Mouse (Mus musculus) yolk sac, embryonic 10.5 days (tissue): Measurements from ENCODE around the gene Cnot11.

ENCODE experiments used
- DNase-seq: peaks from one replicate; pipeline ENCODE4 v3.0.0-alpha.2; 2017; ENCODE audit warnings: low spot score

The Cnot11 gene

DNA sequence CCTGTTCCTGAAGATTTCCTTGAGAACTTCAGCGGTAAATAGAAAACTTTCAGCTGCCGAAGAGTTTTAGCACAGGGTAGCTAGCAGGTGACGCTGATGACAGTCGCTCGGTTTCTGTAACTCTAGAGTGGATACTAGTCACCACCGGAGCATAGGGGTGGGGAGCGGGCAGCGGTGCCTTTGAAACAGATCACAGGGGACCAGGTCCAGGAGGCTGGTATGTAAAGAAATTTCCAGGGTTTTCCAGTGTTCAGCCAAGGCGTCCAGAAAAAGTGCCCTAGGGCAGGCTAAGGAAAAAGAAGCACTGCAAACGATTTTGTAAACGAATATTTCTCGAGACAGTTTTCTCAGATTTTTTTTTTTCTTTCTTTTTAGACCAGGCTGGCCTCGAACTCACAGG is at the start of gene Cnot11:
Gene Cnot11 (plus strand): TSS at position 162 of the 400 bp plus-strand sequence.
- DNase-seq = no peak

DNA sequence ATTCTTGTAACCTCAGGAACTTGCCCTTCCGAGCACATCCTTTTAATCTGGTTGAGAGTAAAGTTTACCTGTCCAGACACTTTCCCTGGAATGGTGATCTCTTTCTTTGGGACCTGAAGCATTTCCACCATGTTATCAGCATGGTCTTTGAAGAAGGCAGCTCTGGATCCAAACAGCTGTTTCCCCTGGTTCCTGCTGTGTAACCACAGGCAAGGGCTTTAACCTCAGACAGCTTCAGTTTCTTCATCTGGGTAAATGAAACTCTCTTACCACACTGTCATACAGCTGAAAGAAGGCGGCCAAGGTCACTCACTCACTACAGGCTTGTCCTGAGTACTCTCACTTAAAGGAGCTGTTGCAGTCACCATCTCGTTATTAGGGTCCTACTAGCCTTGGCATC is 47.4 kb upstream of the Cnot11 start:
- DNase-seq = no peak

DNA sequence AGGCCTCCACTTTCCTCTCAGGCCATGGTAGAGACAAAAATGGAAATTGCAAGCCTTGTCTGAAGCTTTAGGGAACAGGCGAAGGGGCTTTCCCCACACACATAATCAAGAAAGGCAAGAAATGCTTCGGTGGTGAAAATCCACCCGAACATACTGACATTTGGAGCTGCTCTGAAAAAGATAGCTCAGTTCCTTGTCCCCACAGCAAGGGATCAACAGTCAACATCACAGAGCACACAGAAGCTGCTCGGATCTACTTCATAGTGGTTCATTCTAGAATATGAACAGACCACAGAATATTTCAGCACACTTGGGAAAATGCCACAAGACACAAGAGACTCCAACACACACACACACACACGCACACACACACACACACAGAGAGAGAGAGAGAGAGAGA is 41.6 kb upstream of the Cnot11 start:
- DNase-seq = no peak

DNA sequence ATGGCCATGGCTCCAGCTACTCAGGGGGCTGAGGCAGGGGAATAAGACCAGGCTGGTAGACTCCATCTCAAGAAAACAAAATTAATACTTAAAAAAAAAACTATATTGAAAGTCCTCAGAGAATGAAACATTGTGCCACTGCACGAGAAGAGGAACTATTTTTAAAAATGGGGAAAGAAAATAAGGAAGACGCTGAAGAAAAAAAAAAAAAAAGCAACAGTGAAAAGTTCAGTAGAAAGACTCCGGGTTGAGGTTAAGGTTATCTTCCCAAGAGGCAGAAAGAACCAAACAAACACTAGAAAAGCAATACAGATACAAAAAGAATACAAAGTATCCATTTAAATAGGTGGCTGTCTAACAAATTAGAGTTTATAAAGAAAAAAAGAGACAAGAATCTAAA is 41.1 kb upstream of the Cnot11 start:
- no peak for DNase-seq

DNA sequence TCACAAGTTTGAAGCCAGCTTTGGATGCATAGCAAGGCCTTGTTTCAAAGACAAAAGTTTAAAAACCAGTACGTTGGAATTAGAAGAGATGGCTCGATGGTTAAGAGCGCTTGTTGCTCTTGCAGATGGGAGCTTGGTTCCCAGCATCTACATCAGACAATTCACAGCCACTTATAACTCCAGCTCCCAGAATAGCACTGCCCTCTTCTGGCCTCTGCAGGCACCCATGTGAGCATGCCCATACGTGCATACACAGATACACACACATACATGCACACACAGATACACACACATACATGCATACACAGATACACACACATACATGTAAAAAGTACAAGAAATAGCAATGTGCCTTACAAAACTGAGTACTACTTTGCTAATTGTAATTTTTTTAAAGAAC is 37.8 kb upstream of the Cnot11 start:
- DNase-seq = no peak

DNA sequence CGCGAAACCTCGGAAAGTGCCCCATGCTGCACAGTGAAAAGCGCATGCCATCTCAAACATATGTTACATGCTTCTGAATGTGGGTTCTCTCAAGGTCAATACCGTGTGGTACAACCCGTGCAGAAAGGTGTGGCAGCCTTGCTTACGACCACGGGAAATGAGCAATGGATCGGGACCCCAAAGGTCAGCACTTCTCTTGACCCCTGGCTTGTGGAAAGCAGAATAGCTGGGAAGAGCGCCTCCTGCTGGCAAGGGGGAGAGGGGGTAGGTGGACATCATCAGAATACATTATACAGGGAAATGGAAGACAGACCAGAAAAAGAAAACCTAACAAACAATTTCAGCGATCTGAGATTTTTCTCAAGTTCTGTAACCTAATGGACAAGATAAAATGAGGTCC is 37.0 kb upstream of the Cnot11 start:
- no peak for DNase-seq

DNA sequence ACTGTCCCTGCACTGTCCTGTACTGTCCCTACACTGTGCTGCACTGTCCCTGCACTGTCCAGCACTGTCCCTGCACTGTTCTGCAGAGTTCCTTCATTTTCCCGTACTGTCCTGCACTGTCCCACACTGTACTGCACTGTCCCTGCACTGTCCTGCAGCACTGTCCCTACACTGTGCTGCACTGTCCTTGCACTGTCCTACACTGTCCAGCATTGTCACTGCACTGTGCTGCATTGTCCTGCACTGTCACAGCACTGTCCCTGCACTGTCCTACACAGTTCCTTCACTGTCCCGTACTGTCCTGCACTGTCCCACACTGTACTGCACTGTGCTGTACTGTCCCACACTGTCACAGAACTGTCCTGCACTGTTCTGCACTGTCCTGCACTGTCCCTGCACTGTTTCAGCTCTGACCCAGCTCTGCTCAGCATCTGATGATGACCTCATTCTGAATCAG is 35.3 kb upstream of the Cnot11 start:
- no peak for DNase-seq

DNA sequence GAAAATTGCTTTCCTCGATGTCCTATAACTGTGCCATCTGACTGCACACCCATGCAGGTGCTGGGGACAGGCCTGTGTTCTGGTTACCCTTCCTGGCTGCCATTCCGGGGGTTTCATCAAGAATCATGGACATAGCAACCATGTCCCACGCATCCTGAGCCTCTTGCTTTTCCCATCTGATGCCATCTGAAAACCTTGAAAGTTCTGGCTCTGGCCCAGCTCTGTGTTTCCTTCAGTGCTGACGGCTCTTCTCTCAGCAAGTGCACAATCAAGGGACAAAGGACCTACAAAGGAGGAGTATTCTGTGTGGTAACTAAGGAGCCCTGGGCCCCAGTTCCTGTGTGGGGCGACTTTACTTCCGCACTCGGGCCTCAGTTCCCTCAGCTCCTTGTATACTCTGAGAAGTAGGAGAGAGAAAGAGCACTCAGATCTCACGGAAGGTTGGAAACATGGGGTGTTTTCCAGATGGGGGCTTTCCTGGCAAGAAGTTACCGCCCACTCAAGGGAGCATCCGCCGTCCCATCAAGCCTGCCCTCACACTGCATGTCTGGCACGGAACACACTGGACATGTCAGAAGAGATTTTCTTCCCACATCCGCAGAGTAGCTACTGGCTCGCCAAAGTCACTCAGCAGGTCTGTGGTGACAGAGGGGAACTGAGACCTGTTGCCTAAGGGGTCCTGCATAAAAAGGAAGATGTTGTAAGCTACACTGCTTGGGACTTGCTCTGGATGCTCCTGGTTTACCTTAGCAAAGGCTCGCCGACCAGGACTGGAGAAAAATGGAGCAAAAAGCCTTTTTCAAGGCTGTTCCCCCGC is 31.8 kb upstream of the Cnot11 start:
- DNase-seq = no peak

DNA sequence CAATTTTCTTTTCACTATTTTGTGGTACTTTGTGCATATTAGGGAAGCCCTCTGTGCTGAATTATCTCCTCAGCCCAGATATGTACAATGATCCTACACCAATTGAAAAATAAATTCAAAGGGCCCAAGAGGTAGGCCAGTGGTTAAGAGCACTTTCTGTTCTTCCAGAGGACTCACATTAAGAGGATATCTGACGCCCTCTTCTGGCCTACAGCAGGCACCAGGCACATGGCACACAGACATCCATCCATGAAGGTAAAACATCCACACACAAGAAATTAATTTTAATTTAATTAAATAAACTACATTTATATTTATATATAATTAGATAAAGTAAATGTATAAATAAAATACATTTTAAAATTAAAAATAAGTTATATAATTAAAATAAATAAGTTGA is 30.5 kb upstream of the Cnot11 start:
- DNase-seq = no peak

DNA sequence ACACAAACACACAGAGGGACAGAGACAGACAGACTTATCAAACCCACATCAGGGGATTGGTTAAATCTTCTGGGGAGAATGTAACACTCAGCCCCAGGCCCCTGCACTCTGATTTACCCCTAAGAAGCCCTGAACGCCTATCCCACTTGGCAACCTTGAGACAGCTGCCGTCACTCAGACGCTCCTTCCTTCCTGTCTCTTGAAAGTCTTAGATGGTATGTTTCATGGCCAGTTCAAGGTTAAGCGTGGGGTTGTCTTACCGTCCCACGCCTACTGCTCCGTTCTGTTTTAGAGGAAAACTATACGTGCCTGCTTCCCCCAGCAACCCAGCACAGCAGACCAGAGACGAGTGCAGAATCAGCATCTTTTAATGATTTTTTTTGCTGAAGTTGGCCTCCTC is 29.2 kb upstream of the Cnot11 start:
- DNase-seq = no peak

DNA sequence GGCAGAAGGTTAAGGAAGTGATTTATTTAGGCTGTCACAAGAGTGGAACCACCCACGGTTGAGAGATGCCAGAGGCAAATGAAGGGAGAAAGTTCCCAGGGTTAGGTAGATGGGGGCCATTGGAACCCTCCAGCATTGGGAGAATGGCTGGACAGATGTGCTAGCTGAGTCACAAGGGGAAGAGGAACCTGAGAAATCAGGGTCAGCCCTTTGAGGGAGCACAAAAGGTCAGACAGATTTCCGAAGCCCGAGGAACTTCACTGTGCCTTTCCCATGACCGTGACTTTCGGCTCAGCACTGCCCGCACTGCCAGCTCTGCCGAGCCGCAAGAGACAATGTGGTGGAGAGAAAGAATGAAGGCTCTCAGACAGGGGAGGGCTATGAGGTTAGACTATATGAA is 23.0 kb upstream of the Cnot11 start:
- no peak for DNase-seq

DNA sequence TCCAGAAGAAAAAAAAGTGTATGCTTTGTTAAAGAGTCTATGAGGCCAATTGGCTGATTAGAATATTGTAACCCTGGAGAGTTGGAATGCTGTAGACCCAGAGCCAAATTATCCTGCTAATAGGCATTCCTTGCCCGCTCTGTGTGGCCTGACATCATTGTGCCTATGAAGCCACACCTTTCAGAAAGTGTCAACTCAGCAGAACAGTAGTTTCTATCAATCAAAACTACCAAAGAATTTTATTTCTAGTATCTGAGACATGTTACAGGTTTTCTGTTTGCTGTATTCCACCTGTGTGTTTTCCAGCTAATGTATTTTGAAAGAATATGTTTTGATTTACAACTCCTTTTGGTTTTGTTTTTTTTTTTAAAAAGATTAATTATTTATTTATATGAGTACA is 22.6 kb upstream of the Cnot11 start:
- DNase-seq = no peak

DNA sequence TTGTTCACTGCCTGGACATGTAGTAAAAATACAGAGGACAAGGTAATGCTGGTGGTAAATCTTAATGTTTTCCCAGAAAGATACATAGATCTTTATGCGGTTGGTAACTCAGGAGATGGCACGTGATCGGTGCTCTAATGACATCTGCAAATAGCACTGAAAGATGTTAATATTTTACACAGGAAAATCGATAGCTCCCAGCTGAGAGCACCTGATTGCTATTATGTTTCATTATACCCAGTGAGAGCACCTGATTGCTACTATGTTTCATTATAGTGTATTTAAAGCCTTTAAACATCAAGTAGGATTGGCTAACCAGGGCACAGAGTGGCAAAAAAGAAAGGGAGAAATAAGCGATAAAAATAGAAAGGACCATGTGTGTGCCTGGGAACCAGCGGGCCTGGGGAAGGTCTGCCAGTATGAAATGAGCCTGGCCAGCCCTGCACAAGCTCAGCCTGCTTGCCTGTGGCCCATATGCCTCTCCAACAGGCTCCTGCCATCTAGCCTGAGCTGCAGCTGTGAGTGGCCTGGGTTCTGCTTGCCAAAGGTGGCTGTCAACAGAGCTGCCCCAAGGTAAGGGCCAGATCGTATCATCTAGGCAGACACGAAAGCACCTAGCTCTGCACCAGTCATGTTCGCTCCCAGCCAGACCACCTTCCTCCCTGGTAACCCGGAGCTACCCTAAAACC is 19.3 kb upstream of the Cnot11 start:
- DNase-seq = no peak

DNA sequence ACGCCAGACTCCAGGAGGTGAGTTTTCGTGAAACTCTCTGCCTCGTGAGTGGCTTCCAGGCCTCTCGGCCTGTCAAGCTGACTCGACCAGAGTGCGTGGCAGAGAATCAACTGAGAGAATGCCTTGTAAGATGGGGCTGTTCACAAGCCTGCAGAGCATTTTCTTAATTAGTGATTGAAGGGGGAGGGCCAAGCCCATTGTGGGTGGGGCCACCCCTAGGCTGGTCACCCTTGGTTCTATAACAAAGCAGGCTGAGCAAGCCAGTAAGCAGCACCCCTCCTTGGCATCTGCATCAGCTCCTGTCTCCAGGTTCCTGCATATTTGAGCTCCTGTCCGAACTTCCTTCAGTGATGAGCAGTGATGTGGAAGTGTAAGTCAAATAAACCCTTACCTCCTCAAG is 13.5 kb upstream of the Cnot11 start:
- DNase-seq = no peak

DNA sequence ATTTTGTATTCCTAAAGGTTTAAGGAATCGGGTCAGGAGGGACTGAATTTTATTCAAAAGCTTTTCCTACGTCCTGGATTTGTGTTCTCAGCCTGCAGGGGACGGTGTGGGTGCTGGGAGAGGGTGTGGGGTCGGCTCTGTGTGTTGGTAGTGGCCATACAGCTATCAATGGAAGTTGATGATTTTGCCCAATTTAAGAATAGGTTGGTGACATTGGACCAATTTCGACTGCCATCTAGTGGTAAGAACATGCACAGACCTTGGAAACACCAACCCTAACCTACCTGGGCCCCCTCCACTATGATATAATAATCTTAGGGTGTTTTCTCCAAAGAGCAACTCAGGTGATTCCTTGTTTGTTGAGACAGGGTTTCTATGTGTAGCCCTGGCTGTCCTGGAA is 12.3 kb upstream of the Cnot11 start:
- no peak for DNase-seq

DNA sequence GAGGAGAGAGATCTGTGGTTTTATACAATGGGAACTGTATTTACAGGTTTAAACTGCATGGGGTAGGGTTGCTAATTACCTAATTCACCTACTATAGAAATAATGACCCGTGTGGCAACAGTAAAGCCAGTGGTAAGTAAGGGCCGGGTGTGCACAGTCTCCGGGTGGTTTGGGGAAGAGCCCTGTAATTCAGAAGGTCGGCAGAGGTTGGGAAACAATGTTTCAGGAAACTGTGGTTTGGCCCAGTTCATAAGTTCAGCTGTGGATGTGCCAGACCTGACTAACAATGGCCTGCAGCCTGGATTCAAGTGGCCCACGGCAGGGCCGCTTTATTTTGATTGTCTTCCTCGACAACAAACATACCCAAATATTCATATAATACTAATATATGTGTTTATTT is 9.0 kb upstream of the Cnot11 start:
- DNase-seq = no peak

DNA sequence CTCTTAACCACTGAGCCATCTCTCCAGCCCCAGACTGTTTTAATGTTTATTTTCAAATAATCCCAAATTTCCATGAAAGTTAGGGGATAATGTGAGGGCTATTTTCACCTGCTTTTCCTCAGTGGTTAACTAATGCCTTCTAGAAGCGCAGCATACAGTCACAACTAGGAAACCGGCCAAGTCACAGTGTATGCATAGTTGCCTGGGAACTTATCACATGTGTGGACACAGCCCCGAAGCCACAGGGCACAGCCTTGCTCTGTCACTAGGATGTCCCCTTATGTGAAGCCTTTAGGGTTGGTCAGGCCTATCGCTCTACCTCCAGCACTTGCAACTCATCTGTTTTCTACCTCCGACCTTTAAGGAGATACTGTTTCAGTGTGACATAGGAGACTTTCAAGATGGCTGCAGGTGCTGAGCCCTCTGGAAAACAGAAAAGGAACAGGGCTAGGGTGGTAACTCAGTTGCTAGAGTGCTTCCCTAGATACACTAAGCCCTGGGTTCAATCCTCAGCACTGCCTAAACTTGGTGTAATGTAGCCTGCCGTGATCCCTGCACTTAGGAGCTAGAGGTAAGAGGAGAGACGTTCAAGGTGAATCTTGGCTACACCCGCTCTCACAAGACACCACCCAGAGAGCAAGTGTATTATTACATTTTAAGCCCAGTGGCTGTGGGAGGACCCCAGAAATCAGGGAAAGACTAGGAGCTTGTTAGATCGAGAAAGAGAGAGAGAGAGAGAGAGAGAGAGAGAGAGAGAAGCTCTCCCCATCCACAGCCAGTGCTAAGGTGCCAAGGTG is 8.2 kb upstream of the Cnot11 start:
- no peak for DNase-seq

DNA sequence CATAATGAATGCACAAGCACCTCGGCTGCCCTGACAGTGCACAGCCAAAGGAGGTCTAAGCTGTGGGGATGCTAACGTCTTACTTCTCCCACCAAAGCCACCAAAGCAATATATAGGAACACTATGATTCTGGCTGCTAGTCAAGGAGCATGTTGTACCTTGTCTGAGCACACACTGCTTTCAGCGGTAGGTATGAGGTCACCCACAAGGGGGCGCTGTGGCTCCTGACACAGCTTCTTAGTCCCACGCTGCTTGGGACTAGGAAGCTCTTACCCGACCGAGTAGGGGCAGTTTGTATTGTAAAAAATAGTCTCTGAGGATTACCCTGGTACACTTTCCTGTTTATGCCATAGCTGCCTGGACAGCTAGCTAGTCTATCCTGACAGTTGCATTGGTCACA is 7.4 kb upstream of the Cnot11 start:
- DNase-seq = peak; percentile 29

DNA sequence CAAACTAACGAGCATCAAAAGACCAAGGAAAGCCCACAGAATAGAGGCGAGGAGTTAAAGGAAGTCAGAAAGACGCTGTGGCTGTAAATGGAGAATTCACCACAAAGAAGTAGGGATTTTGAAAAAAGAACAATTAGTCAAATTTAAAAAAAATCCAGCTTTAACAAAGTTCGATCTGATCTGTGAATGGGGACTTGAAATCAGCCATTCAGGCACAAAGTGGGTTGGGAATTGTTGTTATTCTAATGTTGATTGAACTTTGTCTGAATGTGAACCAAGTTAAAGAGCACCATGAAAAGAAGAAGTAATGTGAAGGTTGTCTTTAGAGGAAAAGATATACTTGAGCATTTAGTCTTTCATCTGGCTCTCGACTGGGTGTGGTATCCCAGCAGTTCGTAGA is 6.5 kb upstream of the Cnot11 start:
- DNase-seq = no peak

DNA sequence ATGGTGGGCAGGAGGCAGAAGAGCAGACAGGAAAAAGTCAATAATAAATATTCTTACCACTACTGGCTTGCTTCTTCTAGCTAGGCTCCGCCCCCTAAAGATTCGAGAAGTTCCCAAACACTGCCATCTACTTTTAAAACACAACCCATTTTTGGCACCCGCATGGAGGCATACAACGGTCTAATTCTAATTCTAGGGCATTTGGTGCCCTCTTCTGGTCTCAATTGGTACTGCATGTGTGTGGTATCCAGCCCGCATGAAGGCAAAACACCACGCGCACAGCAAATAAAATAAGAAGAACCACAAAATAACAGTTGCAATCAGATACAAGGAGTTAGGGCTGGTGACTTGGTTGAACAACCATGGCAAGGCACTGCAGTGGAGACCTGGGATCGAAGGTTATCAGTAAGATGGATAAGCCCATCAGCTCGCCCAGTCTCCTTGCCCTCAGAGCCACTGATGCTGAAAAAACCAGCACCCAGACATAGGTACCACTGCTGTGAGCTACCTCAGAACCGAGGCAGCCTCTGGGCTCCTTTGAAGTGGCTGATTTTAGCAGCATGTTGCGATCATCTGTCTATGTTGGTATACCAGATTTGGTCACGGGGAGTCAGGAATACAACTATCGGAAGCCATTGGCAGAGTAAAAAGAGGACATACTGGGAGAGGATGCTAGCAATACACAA is 4.4 kb upstream of the Cnot11 start:
- peak; percentile 53 for DNase-seq

DNA sequence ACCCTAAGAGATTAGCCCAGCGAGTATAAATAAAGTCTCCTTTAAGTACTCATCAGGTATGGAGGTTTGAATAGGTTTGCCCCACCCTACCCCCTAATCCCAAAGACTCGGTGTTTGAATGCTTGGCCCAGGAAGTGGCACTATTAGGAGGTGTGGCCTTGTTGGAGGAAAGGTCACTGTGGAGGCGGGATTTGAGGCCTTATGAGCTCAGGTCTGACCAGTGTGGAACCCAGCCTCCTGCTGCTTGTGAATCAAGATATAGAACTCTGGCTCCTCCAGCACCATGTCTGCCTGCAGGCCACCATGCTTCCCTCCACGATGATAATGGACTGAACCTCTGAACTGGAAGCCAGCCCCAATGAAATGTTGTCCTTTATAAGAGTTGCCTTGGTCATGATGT is 3.8 kb upstream of the Cnot11 start:
- DNase-seq = no peak

DNA sequence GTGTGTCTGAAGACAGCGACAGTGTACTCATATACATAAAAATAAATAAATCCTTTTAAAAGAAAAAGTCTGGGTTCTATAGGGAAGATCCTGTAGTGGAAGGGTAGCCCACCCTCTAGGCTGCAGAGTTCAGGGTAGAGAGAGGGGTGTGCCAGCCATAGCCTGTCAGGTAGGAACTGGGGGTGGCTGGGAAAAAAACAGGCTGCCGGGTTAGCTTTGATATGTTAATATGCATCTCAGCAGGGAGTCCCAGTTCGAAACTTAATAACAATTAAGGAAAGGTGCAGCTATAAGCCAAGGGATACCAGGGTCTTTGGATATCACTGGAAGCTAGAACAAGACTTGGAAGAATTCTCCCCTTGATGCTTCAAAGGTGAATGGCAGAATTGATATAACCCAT is 875 bp upstream of the Cnot11 start:
- no peak for DNase-seq
